Mouse (Mus musculus) right cerebral cortex, adult 18-20 months (tissue): ENCODE measurements around the gene Immp2l.

Experiments used
- DNase-seq: peaks from one replicate; pipeline ENCODE4 v3.0.0; 2022; ENCODE audit warnings: mixed read lengths

Immp2l gene

GRCm38 (mm10) chr12:41468374-41468991 lies 444.6 kb downstream of the Immp2l start:
- no peak for DNase-seq

- DNase-seq = no peak
Observed at GRCm38 (mm10) chr12:41469096-41469801, 445.4 kb downstream of the Immp2l start.

GRCm38 (mm10) chr12:41481486-41481885 lies 457.6 kb downstream of the Immp2l start:
- DNase-seq = no peak

GRCm38 (mm10) chr12:41483091-41483592 lies 459.3 kb downstream of the Immp2l start:
- no peak for DNase-seq

GRCm38 (mm10) chr12:41483593-41484451 lies 459.9 kb downstream of the Immp2l start:
- peak; percentile 46 for DNase-seq

- peak; percentile 80 for DNase-seq
Observed at GRCm38 (mm10) chr12:41484689-41485511, 461.0 kb downstream of the Immp2l start.

- DNase-seq = peak; percentile 85
Observed at GRCm38 (mm10) chr12:41485512-41486215, 461.8 kb downstream of the Immp2l start.

GRCm38 (mm10) chr12:41486331-41486730 lies 462.4 kb downstream of the Immp2l start, which contains the start of gene Lrrn3:
Lrrn3 (minus strand) TSS chr12:41486431.
- no peak for DNase-seq

GRCm38 (mm10) chr12:41487005-41487404 lies 463.1 kb downstream of the Immp2l start:
- DNase-seq = no peak

- DNase-seq = no peak
Observed at GRCm38 (mm10) chr12:41494620-41495019, 470.7 kb downstream of the Immp2l start.

- DNase-seq = no peak
Observed at GRCm38 (mm10) chr12:41500049-41500820, 476.3 kb downstream of the Immp2l start.

- no peak for DNase-seq
Observed at GRCm38 (mm10) chr12:41508610-41509009, 484.7 kb downstream of the Immp2l start.

GRCm38 (mm10) chr12:41510588-41510987 lies 486.7 kb downstream of the Immp2l start:
- peak; percentile 26 for DNase-seq

GRCm38 (mm10) chr12:41518897-41519296 lies 495.0 kb downstream of the Immp2l start:
- DNase-seq = no peak

GRCm38 (mm10) chr12:41520326-41520725 lies 496.4 kb downstream of the Immp2l start:
- DNase-seq = no peak

GRCm38 (mm10) chr12:41521671-41522070 lies 497.8 kb downstream of the Immp2l start:
- no peak for DNase-seq

GRCm38 (mm10) chr12:41526688-41527087 lies 502.8 kb downstream of the Immp2l start:
- no peak for DNase-seq

GRCm38 (mm10) chr12:41528410-41528809 lies 504.5 kb downstream of the Immp2l start:
- no peak for DNase-seq

- peak; percentile 3 for DNase-seq
Observed at GRCm38 (mm10) chr12:41539989-41540388, 516.1 kb downstream of the Immp2l start.

- no peak for DNase-seq
Observed at GRCm38 (mm10) chr12:41551578-41551977, 527.7 kb downstream of the Immp2l start.

GRCm38 (mm10) chr12:41557832-41558231 lies 533.9 kb downstream of the Immp2l start:
- DNase-seq = no peak
